ENCODE assay signal across 11 mouse cellular contexts in genomic region chr8:84657680-84658079, GRCm38 (mm10). TPM values are rescaled to one million over a fixed set of nuclear protein-coding genes. Genes with fewer than 3 reads are reported as not detected.
A peak's percentile ranks its signal among the peaks of the same experiment; 100 is the strongest.
DNase-seq lines count a peak whose midpoint lies in the region; ATAC-seq and TF ChIP-seq lines count a peak whose summit lies in the region.
"Had no signal": no experiment of that assay in that cellular context is flagged by ENCODE, and none has a peak within 500 bp of the region (broad histone marks: within the 10 kb centered on the region; RNA-seq: fewer than 3 reads in every experiment).

No protein-coding gene starts in this region.

- H3K4me3 ChIP-seq in heart, embryonic 12.5 days: no peak overlapping the region
- peak overlapping the region; percentile 77 to 83 for H3K4me3 ChIP-seq in ES-E14 (ENCODE audit: insufficient read depth in 1 of 2, low read depth in 1 of 2, low read length in 2 of 2, poor library complexity in 1 of 2, severe bottlenecking in 1 of 2)
- no peak overlapping the region for H3K4me3 ChIP-seq in liver, embryonic 15.5 days (replicated peaks)

- H3K27me3 ChIP-seq in heart, embryonic 12.5 days (replicated peaks): no peaks in the 10 kb centered on the region
- H3K27me3 ChIP-seq in liver, embryonic 15.5 days: peaks cover 24% of the 10 kb centered on the region

- no peak for ATAC-seq in heart, embryonic 12.5 days (ENCODE audit: insufficient number of reproducible peaks, low FRiP score)
- no peak for ATAC-seq in liver, embryonic 15.5 days (ENCODE audit: insufficient read depth)
- no peak for ATAC-seq in erythroid progenitor cell, adult 5-6 weeks (replicated peaks; ENCODE audit: low FRiP score, poor library complexity, severe bottlenecking)

- peak overlapping the region; percentile 97 for H3K27ac ChIP-seq in heart, embryonic 12.5 days (ENCODE audit: poor library complexity, severe bottlenecking)
- H3K27ac ChIP-seq in ES-E14 (ENCODE audit: insufficient read depth, low read depth, low read length, poor library complexity, severe bottlenecking): peak overlapping the region; percentile 97; the same call in 1 of the 2 replicates
- H3K27ac ChIP-seq in liver, embryonic 15.5 days (replicated peaks): peak overlapping the region; percentile 72

- 44% methylated on average over 4 of the region's 4 CpGs for WGBS in heart, embryonic 12.5 days
- WGBS in liver, embryonic 15.5 days (ENCODE audit: insufficient replicate concordance): 54% methylated on average over 4 of the region's 4 CpGs

- H3K4me2 ChIP-seq in heart, embryonic 12.5 days: peak overlapping the region; percentile 93; the same call in 1 of the 2 replicates
- H3K4me2 ChIP-seq in liver, embryonic 15.5 days: peak overlapping the region; percentile 90

- H3K4me1 ChIP-seq in heart, embryonic 12.5 days (replicated peaks): peaks cover 65% of the 10 kb centered on the region
- H3K4me1 ChIP-seq in ES-E14 (ENCODE audit: control insufficient read depth in 2 of 2, insufficient read depth in 2 of 2, low read length in 2 of 2, poor library complexity in 1 of 2): peaks cover 9 to 14% of the 10 kb centered on the region in 2 experiments
- H3K4me1 ChIP-seq in liver, embryonic 15.5 days (replicated peaks): peaks cover 83% of the 10 kb centered on the region

- no peaks in the 10 kb centered on the region for H3K9me3 ChIP-seq in heart, embryonic 12.5 days (replicated peaks)
- H3K9me3 ChIP-seq in ES-E14 (ENCODE audit: control insufficient read depth, insufficient read depth, low read depth, low read length): no peaks in the 10 kb centered on the region
- no peaks in the 10 kb centered on the region for H3K9me3 ChIP-seq in liver, embryonic 15.5 days (replicated peaks)

- H3K9ac ChIP-seq in heart, embryonic 12.5 days: peak overlapping the region; percentile 13; the same call in 1 of the 2 replicates
- H3K9ac ChIP-seq in ES-E14 (ENCODE audit: insufficient read depth, low read depth, low read length, poor library complexity, severe bottlenecking): peak overlapping the region; percentile 89; the same call in 1 of the 2 replicates
- no peak overlapping the region for H3K9ac ChIP-seq in liver, embryonic 15.5 days

- intact Hi-C loops in heart, postnatal 14 days (cut with DNase I): no loop called here
- intact Hi-C loops in left cerebral cortex, postnatal 36 days (cut with DNase I): no loop called here

- in situ Hi-C loops in ES-E14 (cut with MboI; ENCODE audit: low sequenced_read_pairs in 2 of 2, unreplicated experiment in 2 of 2): no loop called here

- H3K36me3 ChIP-seq in heart, embryonic 12.5 days: no peaks in the 10 kb centered on the region
- H3K36me3 ChIP-seq in ES-E14 (ENCODE audit: control insufficient read depth, insufficient read depth, low read length, poor library complexity, severe bottlenecking): peaks cover 9% of the 10 kb centered on the region
- H3K36me3 ChIP-seq in liver, embryonic 15.5 days (replicated peaks): no peaks in the 10 kb centered on the region

- DNase-seq in heart, postnatal 14 days: no peak
- DNase-seq in ES-E14 (ENCODE audit: low read depth, low spot score): no peak
- peak; percentile 35 for DNase-seq in kidney, adult 18-20 months
- DNase-seq in spleen, adult 12 weeks (ENCODE audit: low spot score): no peak
- no peak for DNase-seq in left cerebral cortex, postnatal 36 days (ENCODE audit: low spot score in 2 of 2)
- DNase-seq: adrenal gland, postnatal 25 days; embryo, embryonic 11 days; thymus, postnatal 36 days had no signal

TF ChIP-seq in ES-E14, 5 proteins besides CTCF, POLR2A, EP300 and RAD21:
- no peak for TF ChIP-seq ZNF384 (IDR thresholded peaks at IDR 0.05; ENCODE audit: low read depth, low read length)
- no peak for TF ChIP-seq CHD2 (IDR thresholded peaks at IDR 0.05; ENCODE audit: low read depth, low read length)
- no peak for TF ChIP-seq HCFC1 (IDR thresholded peaks at IDR 0.05; ENCODE audit: borderline replicate concordance, insufficient read depth, low read length)
- no peak for TF ChIP-seq MAFK (IDR thresholded peaks at IDR 0.05; ENCODE audit: insufficient read depth, low read depth, low read length)
- TF ChIP-seq ZC3H11A (IDR thresholded peaks at IDR 0.05; ENCODE audit: borderline replicate concordance, low read depth, low read length): no peak

RNA-seq across cellular contexts. Expression of gene Ier2, which starts 5.0 kb away (rescaled TPM):
- 63.4 and 68.1 TPM in 2 replicates for polyA plus RNA-seq in heart, embryonic 12.5 days (2016; fragmentation: Nextera tagmentation; extraction: Ambion mirVana)
- 10 to 100 TPM; 26.2 to 29.4 TPM for total RNA-seq in heart, postnatal 14 days (2021)
- 49.3 and 49.7 TPM in 2 replicates for total RNA-seq in ES-E14 (2012; rRNA removed)
- 22.8 and 23.1 TPM in 2 replicates for polyA plus RNA-seq in liver, embryonic 15.5 days (2015; fragmentation: Nextera tagmentation; extraction: Ambion mirVana)
- total RNA-seq in erythroid progenitor cell, adult 5-6 weeks (2015; ENCODE audit: low replicate concordance): 10.9 and 16.2 TPM in 2 replicates
- 7.6 and 8.1 TPM in 2 replicates for total RNA-seq in erythroid progenitor cell, adult 5-6 weeks (2017; ENCODE audit: low replicate concordance)
- 10 to 100 TPM in 1 of 2 experiments, 1 to 10 TPM in 1; 5.6 to 27.6 TPM for total RNA-seq in left cerebral cortex, postnatal 36 days (2021)

RNA-seq across cellular contexts. Expression of gene Trmt1, which starts 28.4 kb away (rescaled TPM):
- polyA plus RNA-seq in heart, embryonic 12.5 days (2016; fragmentation: Nextera tagmentation; extraction: Ambion mirVana): 46.2 and 49.5 TPM in 2 replicates
- 10 to 100 TPM; 32.5 to 35.2 TPM for total RNA-seq in heart, postnatal 14 days (2021)
- 260 and 334 TPM in 2 replicates for total RNA-seq in ES-E14 (2012; rRNA removed)
- 27.9 and 36.1 TPM in 2 replicates for polyA plus RNA-seq in liver, embryonic 15.5 days (2015; fragmentation: Nextera tagmentation; extraction: Ambion mirVana)
- total RNA-seq in erythroid progenitor cell, adult 5-6 weeks (2015; ENCODE audit: low replicate concordance): 7.9 and 13.4 TPM in 2 replicates
- 18.4 and 23.1 TPM in 2 replicates for total RNA-seq in erythroid progenitor cell, adult 5-6 weeks (2017; ENCODE audit: low replicate concordance)
- 100 to 1,000 TPM in 1 of 2 experiments, 10 to 100 TPM in 1; 84.5 to 124 TPM for total RNA-seq in left cerebral cortex, postnatal 36 days (2021)

RNA-seq across cellular contexts. Expression of gene Nacc1, which starts 30.0 kb away (rescaled TPM):
- 20.9 and 21.3 TPM in 2 replicates for polyA plus RNA-seq in heart, embryonic 12.5 days (2016; fragmentation: Nextera tagmentation; extraction: Ambion mirVana)
- total RNA-seq in heart, postnatal 14 days (2021): 10 to 100 TPM; 35.6 to 40.5 TPM
- 75.4 and 85.5 TPM in 2 replicates for total RNA-seq in ES-E14 (2012; rRNA removed)
- polyA plus RNA-seq in liver, embryonic 15.5 days (2015; fragmentation: Nextera tagmentation; extraction: Ambion mirVana): 6.2 and 7.2 TPM in 2 replicates
- total RNA-seq in erythroid progenitor cell, adult 5-6 weeks (2015; ENCODE audit: low replicate concordance): 24.3 and 25.6 TPM in 2 replicates
- total RNA-seq in erythroid progenitor cell, adult 5-6 weeks (2017; ENCODE audit: low replicate concordance): 11.8 and 16.9 TPM in 2 replicates
- 10 to 100 TPM; 94.2 to 99.7 TPM for total RNA-seq in left cerebral cortex, postnatal 36 days (2021)

RNA-seq across cellular contexts. Expression of gene Lyl1, which starts 43.6 kb away (rescaled TPM):
- 18.1 and 19.7 TPM in 2 replicates for polyA plus RNA-seq in heart, embryonic 12.5 days (2016; fragmentation: Nextera tagmentation; extraction: Ambion mirVana)
- total RNA-seq in heart, postnatal 14 days (2021): 1 to 10 TPM; 5.8 to 6.7 TPM
- 0.49 and 0.74 TPM in 2 replicates for total RNA-seq in ES-E14 (2012; rRNA removed)
- polyA plus RNA-seq in liver, embryonic 15.5 days (2015; fragmentation: Nextera tagmentation; extraction: Ambion mirVana): 55.3 and 58.3 TPM in 2 replicates
- total RNA-seq in erythroid progenitor cell, adult 5-6 weeks (2015; ENCODE audit: low replicate concordance): 98.7 and 109 TPM in 2 replicates
- 54.7 and 70.5 TPM in 2 replicates for total RNA-seq in erythroid progenitor cell, adult 5-6 weeks (2017; ENCODE audit: low replicate concordance)
- total RNA-seq in left cerebral cortex, postnatal 36 days (2021): 1 to 10 TPM; 2.4 to 3.4 TPM

Comparison
In these comparisons a context has a peak if more than half of its experiments do, and no peak if none do; other contexts are left out.
1. H3K4me3 ChIP-seq: peak in ES-E14 (2 of 2); none in heart, embryonic 12.5 days (single experiment) and liver, embryonic 15.5 days (single experiment).
2. Peak in every context shown above with its lines, with median percentiles within 50 percentile points of each other: H3K27ac ChIP-seq.